Mouse (Mus musculus) midbrain, embryonic 13.5 days (tissue): ENCODE results near the gene Fam120a. TPM values are rescaled to one million over a fixed set of nuclear protein-coding genes. Genes with fewer than 3 reads are reported as not detected.

Experiments
- ATAC-seq: fragments of 200-750 bp; cut with Nextera tagmentation; 2 replicates; pipeline ENCODE4 v1.8.0; 2017; ENCODE audit warnings: mild to moderate bottlenecking, moderate TSS enrichment, moderate library complexity
- H3K27ac ChIP-seq: fragments of 300-500 bp; sonication (generic); 2 replicates; pipeline ENCODE4 v1.5.1; 2015; ENCODE audit warnings: inconsistent platforms, mild to moderate bottlenecking, moderate library complexity
- H3K27me3 ChIP-seq: fragments of 300-500 bp; sonication (generic); 2 replicates; pipeline ENCODE4 v1.6.1; 2015; ENCODE audit warnings: mild to moderate bottlenecking, inconsistent platforms
- H3K36me3 ChIP-seq: fragments of 300-500 bp; sonication (generic); 2 replicates; pipeline ENCODE4 v1.6.1; 2015; ENCODE audit warnings: mild to moderate bottlenecking, inconsistent platforms
- H3K4me1 ChIP-seq: fragments of 300-500 bp; sonication (generic); replicated peaks from 2 replicates; pipeline ENCODE4 v1.6.1; 2015; ENCODE audit warnings: inconsistent platforms
- H3K4me2 ChIP-seq: fragments of 300-500 bp; sonication (generic); replicated peaks from 2 replicates; pipeline ENCODE4 v1.6.1; 2015; ENCODE audit warnings: moderate library complexity, mild to moderate bottlenecking, inconsistent platforms
- H3K4me3 ChIP-seq: fragments of 300-500 bp; sonication (generic); replicated peaks from 2 replicates; pipeline ENCODE4 v1.5.1; 2015; ENCODE audit warnings: mild to moderate bottlenecking, inconsistent platforms
- H3K9ac ChIP-seq: fragments of 300-500 bp; sonication (generic); replicated peaks from 2 replicates; pipeline ENCODE4 v1.6.1; 2015; ENCODE audit warnings: mild to moderate bottlenecking, inconsistent platforms
- H3K9me3 ChIP-seq: fragments of 300-500 bp; sonication (generic); 2 replicates; pipeline ENCODE4 v1.6.1; 2016; ENCODE audit warnings: mild to moderate bottlenecking, inconsistent platforms
- WGBS: fragments of 180-500 bp; shearing (Covaris S2); methylation state at CpG from one replicate; pipeline ENCODE4 v1.1.7; 2015; 5-methylcytosine and 5-hydroxymethylcytosine counted together
- polyA plus RNA-seq: library from polyadenylated mRNA; unstranded; fragments of >200 nt; fragmentation: Nextera tagmentation; extraction: Ambion mirVana; gene quantifications from 2 replicates; pipeline ENCODE4 v1.2.1, GENCODE M21; 2015

The Fam120a gene
- polyA plus RNA-seq, 1 experiment from 2014 or later = 12.2 TPM

DNA sequence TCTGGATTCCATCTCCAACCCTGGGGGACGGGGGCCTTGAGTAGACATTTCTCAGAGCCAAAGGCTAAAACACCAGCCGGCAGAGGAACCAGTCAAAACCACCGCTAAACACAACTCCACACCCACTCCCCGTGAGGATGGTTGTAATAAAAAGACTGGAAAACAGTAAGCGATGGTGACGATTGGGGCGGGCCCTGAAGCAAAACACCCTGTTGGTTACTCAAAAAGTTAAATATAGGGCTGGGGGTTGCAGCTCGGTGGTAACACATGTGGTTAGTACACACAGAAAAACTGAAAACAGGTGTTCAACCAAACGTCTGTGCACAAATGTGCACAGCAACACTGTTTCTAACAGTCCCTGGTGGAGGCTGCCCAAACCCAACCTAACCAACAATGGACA lies 104.3 kb downstream of the Fam120a start:
- no peak overlapping the region for H3K9ac ChIP-seq
- H3K4me2 ChIP-seq = no peak overlapping the region
- no peak for ATAC-seq
- peaks cover 59% of the 10 kb centered on the region for H3K4me1 ChIP-seq
- H3K36me3 ChIP-seq = peaks cover 3% of the 10 kb centered on the region
- 86% methylated on average over 9 of the region's 9 CpGs for WGBS
- H3K27me3 ChIP-seq = no peaks in the 10 kb centered on the region
- H3K9me3 ChIP-seq = no peaks in the 10 kb centered on the region
- H3K4me3 ChIP-seq = no peak overlapping the region
- H3K27ac ChIP-seq = no peak overlapping the region

DNA sequence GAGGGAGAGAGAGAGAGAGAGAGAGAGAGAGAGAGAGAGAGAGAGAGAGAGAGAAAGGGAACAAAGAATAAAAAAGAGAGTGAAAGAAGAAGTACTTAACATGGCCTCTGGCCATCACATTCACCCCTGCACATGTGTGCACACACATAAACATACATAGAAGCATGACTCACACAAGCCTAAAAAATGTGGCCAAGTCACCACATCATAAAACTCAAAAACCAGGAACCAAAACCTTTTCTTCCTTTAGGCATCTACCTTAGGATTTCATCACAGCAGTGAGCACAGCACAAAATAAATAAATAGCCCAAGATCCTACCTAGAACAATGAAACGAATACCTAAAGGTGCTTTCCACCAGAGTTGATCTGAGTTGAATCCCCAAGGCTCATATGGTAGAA lies 105.9 kb downstream of the Fam120a start:
- WGBS = 93% methylated on average over 1 of the region's 1 CpGs
- no peak for ATAC-seq

DNA sequence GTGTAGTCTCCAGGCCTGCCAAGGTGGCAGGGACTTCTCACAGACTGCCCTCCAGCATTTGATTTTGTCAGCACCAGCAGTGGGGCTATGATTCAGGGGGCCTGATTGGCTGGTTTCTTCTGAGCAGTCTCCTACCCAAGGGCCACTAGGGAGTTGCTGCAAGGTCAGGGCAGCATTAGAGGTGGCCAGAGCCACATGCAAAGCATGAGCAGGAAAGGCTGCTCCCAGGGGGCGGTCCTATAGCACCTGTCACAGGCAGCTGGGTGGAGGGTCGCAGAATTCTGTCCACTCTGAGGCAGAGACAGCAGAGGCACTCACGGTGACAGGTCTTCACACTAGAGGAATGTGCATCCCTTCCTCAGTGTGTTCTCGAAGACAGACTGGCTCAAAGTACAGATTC lies 109.0 kb downstream of the Fam120a start:
- Histone ChIP-seq H3K9me3 (no peaks in the 10 kb centered on the region), H3K9ac (no peak overlapping the region), H3K4me3 (no peak overlapping the region), H3K4me2 (no peak overlapping the region), H3K36me3 (peaks cover 3% of the 10 kb centered on the region), H3K27me3 (no peaks in the 10 kb centered on the region), H3K27ac (no peak overlapping the region), H3K4me1 (peaks cover 70% of the 10 kb centered on the region)
- no peak for ATAC-seq
- WGBS = 78% methylated on average over 4 of the region's 4 CpGs

More for the DNA sequence above, 105.9 kb downstream of the Fam120a start:
- no peak overlapping the region for H3K9ac ChIP-seq
- no peak overlapping the region for H3K4me2 ChIP-seq
- no peaks in the 10 kb centered on the region for H3K9me3 ChIP-seq
- H3K27me3 ChIP-seq = no peaks in the 10 kb centered on the region
- H3K4me1 ChIP-seq = peaks cover 59% of the 10 kb centered on the region
- no peak overlapping the region for H3K4me3 ChIP-seq
- H3K36me3 ChIP-seq = peaks cover 3% of the 10 kb centered on the region
- no peak overlapping the region for H3K27ac ChIP-seq

DNA sequence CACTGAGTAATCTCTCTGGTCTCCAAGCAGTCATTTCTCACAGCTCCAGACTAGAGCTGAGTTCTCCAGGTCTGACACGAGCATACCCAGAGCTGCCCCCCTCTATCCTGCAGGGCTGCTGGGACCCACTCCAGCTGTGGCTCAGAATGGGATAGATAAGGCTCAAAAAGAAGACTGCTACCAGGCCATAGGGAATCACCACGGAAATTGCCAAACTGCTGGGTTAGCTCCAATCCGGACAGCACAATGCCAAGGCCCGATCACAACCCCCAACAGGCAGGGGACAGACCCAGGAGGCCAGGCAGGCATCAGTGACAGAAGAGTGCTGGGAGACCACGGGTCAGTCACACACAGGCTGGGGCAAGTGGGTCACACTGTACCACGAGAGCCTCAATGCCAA lies 109.8 kb downstream of the Fam120a start:
- WGBS = 57% methylated on average over 6 of the region's 6 CpGs
- Histone ChIP-seq H3K27ac (peak overlapping the region; percentile 30; the same call in 1 of the 2 replicates), H3K4me1 (peaks cover 72% of the 10 kb centered on the region)

DNA sequence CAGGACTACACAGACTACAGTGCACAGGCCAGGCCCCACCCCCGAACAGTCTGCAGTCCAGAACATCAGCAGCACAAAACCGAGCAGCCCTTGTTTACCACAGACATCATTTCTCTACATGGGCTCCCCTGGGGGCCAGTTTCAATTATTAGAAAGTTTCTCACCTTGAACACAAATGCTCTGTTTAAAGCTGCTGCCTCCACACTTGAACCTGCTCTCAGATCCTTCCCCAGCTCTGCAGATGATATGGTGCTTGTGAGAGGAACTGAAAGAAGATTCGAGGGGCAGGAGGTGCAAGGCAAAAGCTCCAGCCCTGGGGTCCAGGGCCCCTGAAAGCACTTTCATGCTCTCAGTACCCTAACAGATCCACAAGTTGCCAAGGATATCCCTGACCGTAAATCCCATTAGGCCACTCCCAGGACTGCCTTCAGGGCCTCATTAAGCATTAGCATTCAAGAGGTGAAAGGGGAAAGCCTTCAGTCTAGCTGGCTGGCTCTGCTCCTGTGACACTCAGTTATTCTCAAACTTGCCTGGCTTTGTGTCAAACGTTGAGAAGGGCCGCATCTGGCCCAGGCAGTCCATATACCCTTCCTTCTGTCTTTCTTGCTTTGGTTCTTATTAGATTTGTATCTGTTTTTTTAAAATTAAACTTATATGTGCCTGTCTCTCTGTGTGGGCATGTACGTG lies 110.4 kb downstream of the Fam120a start:
- ATAC-seq = 0 out of 2 replicates have a peak, but pooled peaks have one; percentile 19
- peak overlapping the region; percentile 30 for H3K27ac ChIP-seq
- peaks cover 76% of the 10 kb centered on the region for H3K4me1 ChIP-seq
- no peak overlapping the region for H3K9ac ChIP-seq
- H3K27me3 ChIP-seq = no peaks in the 10 kb centered on the region
- H3K4me2 ChIP-seq = no peak overlapping the region
- no peaks in the 10 kb centered on the region for H3K9me3 ChIP-seq
- WGBS = 44% methylated on average over 7 of the region's 7 CpGs
- peaks cover 3% of the 10 kb centered on the region for H3K36me3 ChIP-seq
- H3K4me3 ChIP-seq = no peak overlapping the region

More for the DNA sequence above, 109.8 kb downstream of the Fam120a start:
- H3K9me3 ChIP-seq = no peaks in the 10 kb centered on the region
- H3K9ac ChIP-seq = 0 out of 2 replicates have a peak overlapping the region, but pooled peaks have one; percentile 14
- H3K36me3 ChIP-seq = peaks cover 3% of the 10 kb centered on the region
- H3K27me3 ChIP-seq = no peaks in the 10 kb centered on the region
- H3K4me2 ChIP-seq = no peak overlapping the region
- no peak for ATAC-seq
- no peak overlapping the region for H3K4me3 ChIP-seq

DNA sequence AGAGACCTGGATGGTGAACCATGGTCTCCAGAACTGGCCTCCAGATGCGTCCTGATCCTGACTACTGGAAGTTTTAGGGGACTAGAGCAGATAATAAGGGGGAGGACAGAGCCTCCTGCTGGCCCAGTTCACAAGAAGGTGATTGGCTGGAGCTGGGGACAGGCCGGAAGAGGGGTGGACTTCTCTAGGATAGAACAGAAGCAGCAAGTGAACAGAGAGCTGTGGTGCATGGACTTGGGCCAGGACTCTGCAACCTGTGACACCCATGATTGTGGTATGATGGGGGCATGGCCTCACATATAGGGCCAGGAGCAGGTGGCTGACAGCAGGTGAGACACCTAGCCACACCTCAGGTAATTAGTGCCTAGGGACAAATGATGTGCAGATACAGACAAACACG lies 113.9 kb downstream of the Fam120a start:
- no peak overlapping the region for H3K4me3 ChIP-seq
- H3K9ac ChIP-seq = no peak overlapping the region
- H3K27me3 ChIP-seq = no peaks in the 10 kb centered on the region
- H3K9me3 ChIP-seq = no peaks in the 10 kb centered on the region
- no peaks in the 10 kb centered on the region for H3K36me3 ChIP-seq
- no peak overlapping the region for H3K4me2 ChIP-seq
- H3K4me1 ChIP-seq = peaks cover 93% of the 10 kb centered on the region
- no peak; the same call in 1 of the 2 replicates for ATAC-seq
- 45% methylated on average over 3 of the region's 3 CpGs for WGBS
- peak overlapping the region; percentile 77 for H3K27ac ChIP-seq

DNA sequence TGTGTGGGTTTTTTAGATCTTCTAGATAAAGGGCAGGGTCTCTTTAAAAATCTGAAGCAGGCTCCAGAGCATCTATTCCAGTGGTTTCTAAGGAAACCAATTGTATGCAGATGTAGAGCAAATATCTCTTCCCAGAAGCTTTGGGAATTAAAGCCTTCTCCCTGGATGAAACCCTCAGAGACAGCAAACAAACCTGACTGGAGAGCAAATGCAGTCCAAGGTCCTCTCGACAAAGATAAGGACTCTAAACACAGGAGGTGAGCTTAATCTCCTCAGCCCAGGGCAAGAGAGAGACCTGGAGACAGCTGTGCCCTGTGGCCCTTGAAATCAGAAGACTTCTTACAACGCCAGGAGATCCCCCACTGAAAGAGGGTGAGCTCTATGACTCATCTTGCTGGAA lies 114.3 kb downstream of the Fam120a start:
- H3K36me3 ChIP-seq = peaks cover 2% of the 10 kb centered on the region; the same call in 1 of the 2 replicates
- ATAC-seq = no peak
- H3K4me2 ChIP-seq = 0 out of 2 replicates have a peak overlapping the region, but pooled peaks have one; percentile 3
- WGBS = 9% methylated on average over 2 of the region's 2 CpGs
- no peaks in the 10 kb centered on the region for H3K27me3 ChIP-seq
- H3K4me1 ChIP-seq = peaks cover 91% of the 10 kb centered on the region
- no peaks in the 10 kb centered on the region for H3K9me3 ChIP-seq
- no peak overlapping the region for H3K4me3 ChIP-seq
- H3K9ac ChIP-seq = no peak overlapping the region
- H3K27ac ChIP-seq = peak overlapping the region; percentile 77

DNA sequence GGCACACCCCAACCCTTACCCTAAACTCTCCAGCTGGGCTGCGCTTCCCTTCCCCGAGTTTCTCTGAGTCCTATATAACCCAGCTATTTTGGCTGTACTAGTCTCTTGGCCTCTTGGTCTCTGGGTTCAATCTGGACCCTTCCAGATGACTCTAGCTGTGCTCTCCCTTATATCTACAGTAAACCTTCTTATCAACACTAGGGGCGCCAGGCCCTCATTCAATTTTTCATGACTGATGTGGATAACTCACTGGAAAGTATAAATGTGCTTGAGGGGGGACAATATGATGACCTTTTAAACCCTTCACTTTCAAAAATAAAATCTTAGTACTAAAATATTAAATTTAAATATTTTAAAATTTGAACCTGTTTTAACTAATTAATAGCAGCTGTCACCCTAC lies 115.0 kb downstream of the Fam120a start:
- no peak overlapping the region for H3K4me2 ChIP-seq
- 73% methylated on average over 3 of the region's 3 CpGs for WGBS
- no peak overlapping the region for H3K9ac ChIP-seq
- no peak overlapping the region for H3K4me3 ChIP-seq
- H3K27ac ChIP-seq = 0 out of 2 replicates have a peak overlapping the region, but pooled peaks have one; percentile 16
- H3K27me3 ChIP-seq = no peaks in the 10 kb centered on the region
- H3K36me3 ChIP-seq = peaks cover 5% of the 10 kb centered on the region; the same call in 1 of the 2 replicates
- no peaks in the 10 kb centered on the region for H3K9me3 ChIP-seq
- H3K4me1 ChIP-seq = peaks cover 90% of the 10 kb centered on the region
- no peak for ATAC-seq

DNA sequence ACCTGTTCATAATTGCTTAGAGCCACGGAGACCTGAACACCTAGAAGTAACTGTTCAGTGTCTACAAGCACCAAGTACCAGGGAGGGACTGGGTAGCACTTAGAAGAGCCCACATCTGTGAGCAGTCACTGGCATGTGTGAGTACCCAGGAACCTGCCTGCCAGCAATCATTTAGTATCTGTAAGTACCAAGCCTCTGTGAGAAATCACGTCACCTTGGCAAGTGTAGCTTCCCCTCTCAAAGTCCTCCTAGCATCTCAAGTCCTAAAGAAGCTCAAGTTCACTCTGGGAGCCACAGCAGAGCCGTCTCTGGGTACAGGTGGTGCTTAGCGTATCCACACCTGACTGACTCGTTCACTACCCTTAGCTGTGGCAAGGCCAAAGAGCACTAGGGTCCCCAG lies 116.1 kb downstream of the Fam120a start:
- no peak overlapping the region for H3K27ac ChIP-seq
- no peak for ATAC-seq
- no peak overlapping the region for H3K4me3 ChIP-seq
- H3K4me1 ChIP-seq = peaks cover 79% of the 10 kb centered on the region
- no peak overlapping the region for H3K9ac ChIP-seq
- H3K36me3 ChIP-seq = peaks cover 5% of the 10 kb centered on the region; the same call in 1 of the 2 replicates
- 91% methylated on average over 5 of the region's 5 CpGs for WGBS
- H3K4me2 ChIP-seq = no peak overlapping the region
- no peaks in the 10 kb centered on the region for H3K27me3 ChIP-seq
- no peaks in the 10 kb centered on the region for H3K9me3 ChIP-seq

DNA sequence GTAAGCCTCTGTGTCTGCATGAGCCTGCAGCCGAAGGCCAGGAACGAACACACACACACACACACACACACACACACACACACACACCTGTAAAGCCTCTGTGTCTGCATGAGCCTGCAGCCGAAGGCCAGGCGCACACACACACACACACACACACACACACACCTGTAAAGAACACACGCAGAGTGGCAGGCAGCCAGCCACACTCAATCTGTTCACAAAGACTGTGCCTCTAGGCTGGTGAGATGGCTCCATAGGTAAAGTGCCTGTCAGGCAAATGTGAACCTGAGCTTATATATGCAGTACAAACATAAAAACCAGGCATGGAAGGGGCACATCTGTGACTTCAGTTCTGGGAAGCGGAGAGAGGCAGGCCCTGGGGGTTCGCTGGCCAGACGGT lies 117.0 kb downstream of the Fam120a start:
- Histone ChIP-seq H3K27me3 (no peaks in the 10 kb centered on the region), H3K9ac (no peak overlapping the region), H3K9me3 (no peaks in the 10 kb centered on the region), H3K27ac (peak overlapping the region; percentile 21; the same call in 1 of the 2 replicates), H3K4me1 (peaks cover 69% of the 10 kb centered on the region), H3K36me3 (peaks cover 5% of the 10 kb centered on the region; the same call in 1 of the 2 replicates), H3K4me2 (no peak overlapping the region), H3K4me3 (no peak overlapping the region)
- ATAC-seq = no peak
- 73% methylated on average over 8 of the region's 8 CpGs for WGBS

DNA sequence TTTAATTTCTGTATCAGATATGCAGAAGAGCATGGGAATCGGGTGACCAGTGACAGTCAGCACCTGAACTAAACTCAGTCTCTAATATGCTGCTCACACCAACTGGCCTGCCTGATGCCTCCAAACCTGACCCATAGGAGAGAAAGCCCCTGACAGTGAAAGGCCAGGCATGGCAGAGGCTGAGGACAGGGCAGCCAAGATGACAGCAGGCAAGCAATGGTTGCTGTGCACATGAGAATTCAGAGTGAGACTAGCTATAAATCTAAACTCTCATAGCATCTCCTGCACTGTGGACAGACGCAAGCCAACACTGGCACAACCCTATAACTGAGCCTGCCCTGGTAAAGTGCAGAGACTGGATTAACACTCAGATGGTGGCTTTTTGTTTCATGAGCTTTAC lies 117.5 kb downstream of the Fam120a start:
- Histone ChIP-seq H3K4me2 (no peak overlapping the region), H3K4me3 (no peak overlapping the region), H3K36me3 (peaks cover 5% of the 10 kb centered on the region; the same call in 1 of the 2 replicates), H3K9ac (no peak overlapping the region), H3K27me3 (no peaks in the 10 kb centered on the region), H3K9me3 (no peaks in the 10 kb centered on the region), H3K27ac (0 out of 2 replicates have a peak overlapping the region, but pooled peaks have one; percentile 5), H3K4me1 (peaks cover 65% of the 10 kb centered on the region)
- WGBS = 88% methylated on average over 2 of the region's 2 CpGs
- ATAC-seq = no peak

DNA sequence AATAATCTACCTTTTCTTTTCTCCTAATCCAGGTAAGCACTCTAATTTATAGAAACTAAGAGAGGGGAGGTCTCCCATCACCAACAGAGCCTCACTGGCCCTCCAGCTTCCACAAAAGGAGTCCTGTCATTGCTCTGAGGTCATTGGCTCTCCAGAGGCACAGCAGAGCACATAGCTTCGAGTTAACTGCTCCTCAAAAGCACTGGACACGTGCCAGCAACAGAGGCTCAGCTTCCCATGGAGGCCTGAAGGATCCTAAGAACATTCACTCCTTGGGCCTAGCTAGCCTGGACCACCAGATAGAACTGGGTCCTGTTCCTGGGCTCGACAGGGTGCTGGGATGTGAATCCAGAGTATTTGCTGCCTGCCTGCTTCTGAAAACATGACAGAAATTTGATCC lies 118.7 kb downstream of the Fam120a start:
- H3K27ac ChIP-seq = peak overlapping the region; percentile 44; the same call in 1 of the 2 replicates

More for the DNA sequence above, 118.7 kb downstream of the Fam120a start:
- Histone ChIP-seq H3K36me3 (peaks cover 5% of the 10 kb centered on the region; the same call in 1 of the 2 replicates), H3K27me3 (no peaks in the 10 kb centered on the region), H3K4me1 (peaks cover 53% of the 10 kb centered on the region), H3K4me2 (no peak overlapping the region), H3K4me3 (no peak overlapping the region), H3K9me3 (no peaks in the 10 kb centered on the region), H3K9ac (peak overlapping the region; percentile 32; the same call in 1 of the 2 replicates)
- 45% methylated on average over 3 of the region's 3 CpGs for WGBS
- ATAC-seq = no peak
